Mouse (Mus musculus) CH12.LX (cell line): Measurements from ENCODE around the gene Aym1. TPM values are rescaled to one million over a fixed set of nuclear protein-coding genes. Genes with fewer than 3 reads are reported as not detected.

Experiments used
- DNase-seq: peaks from one replicate; pipeline ENCODE4 v3.0.0-alpha.2; 2013; ENCODE audit errors: extremely low read depth
- H3K27ac ChIP-seq: 2 replicates; pipeline ENCODE4 v1.5.1; 2012; ENCODE audit warnings: low read depth, mild to moderate bottlenecking, control low read depth, moderate library complexity; ENCODE audit not compliant: insufficient read depth
- H3K27me3 ChIP-seq: replicated peaks from 2 replicates; pipeline ENCODE3; 2012; ENCODE audit warnings: inconsistent platforms
- H3K36me3 ChIP-seq, 2 experiments: replicated peaks in 1 of 2; 2 replicates each; pipeline versions ENCODE3 to v1.6.1; 2012; ENCODE audit warnings: inconsistent platforms in 1 of 2, low read length in 1 of 2, mild to moderate bottlenecking in 1 of 2, mixed read lengths in 1 of 2, moderate library complexity in 1 of 2; ENCODE audit not compliant: control insufficient read depth in 1 of 2, insufficient read depth in 1 of 2
- H3K4me1 ChIP-seq, 2 experiments: 2 replicates each; pipeline ENCODE4 v1.6.1; 2012; ENCODE audit warnings: inconsistent platforms in 1 of 2, moderate library complexity in 1 of 2; ENCODE audit not compliant: insufficient read depth in 2 of 2, control insufficient read depth in 1 of 2
- H3K4me2 ChIP-seq: 2 replicates; pipeline ENCODE4 v1.6.1; 2012; ENCODE audit warnings: low read depth, mild to moderate bottlenecking, control low read depth; ENCODE audit not compliant: poor library complexity, insufficient read depth, severe bottlenecking
- H3K4me3 ChIP-seq, 3 experiments: fragments of 150-350 bp in 1 of 3; sonication (generic) in 1 of 3; replicated peaks in 1 of 3; 2 replicates each; pipeline versions ENCODE3 to v1.5.1; 2011 to 2012; ENCODE audit warnings: low read depth in 2 of 3, low read length in 2 of 3, mild to moderate bottlenecking in 2 of 3, moderate library complexity in 2 of 3, control low read depth in 1 of 3, improper control_type of control experiment in 1 of 3, inconsistent platforms in 1 of 3, mixed read lengths in 1 of 3; ENCODE audit not compliant: poor library complexity in 1 of 3
- H3K79me2 ChIP-seq: replicated peaks from 2 replicates; pipeline ENCODE4 v1.6.1; 2012; ENCODE audit warnings: mild to moderate bottlenecking, moderate library complexity; ENCODE audit not compliant: control insufficient read depth, poor library complexity, insufficient read depth, severe bottlenecking; ENCODE audit errors: extremely low read depth
- H3K9ac ChIP-seq: 2 replicates; pipeline ENCODE4 v1.6.1; 2012; ENCODE audit warnings: low read depth, mild to moderate bottlenecking, control low read depth, moderate library complexity; ENCODE audit not compliant: insufficient read depth
- H3K9me3 ChIP-seq: replicated peaks from 2 replicates; pipeline ENCODE3; 2012; ENCODE audit warnings: low read length, inconsistent platforms, mixed read lengths
- BHLHE40 ChIP-seq: IDR thresholded peaks from 2 replicates; pipeline ENCODE4 v1.6.1; 2011; ENCODE audit warnings: mild to moderate bottlenecking, low read depth, low read length, improper control_type of control experiment
- CHD1 ChIP-seq: IDR thresholded peaks from 2 replicates; pipeline ENCODE4 v1.6.1; 2012; ENCODE audit warnings: low read depth, low read length, improper control_type of control experiment, inconsistent platforms
- CHD2 ChIP-seq: IDR thresholded peaks from 2 replicates; pipeline ENCODE4 v1.6.1; 2011; ENCODE audit warnings: low read length, improper control_type of control experiment
- ELF1 ChIP-seq: IDR thresholded peaks from 2 replicates; pipeline ENCODE4 v1.6.1; 2014; ENCODE audit warnings: low read depth, mild to moderate bottlenecking, inconsistent platforms, low read length, improper control_type of control experiment
- EP300 ChIP-seq: IDR thresholded peaks from 2 replicates; pipeline ENCODE4 v1.6.1; 2011; ENCODE audit warnings: low read length, improper control_type of control experiment
- ETS1 ChIP-seq: conservative IDR thresholded peaks from 2 replicates; pipeline ENCODE4 v1.6.1; 2012; ENCODE audit warnings: low read depth, mild to moderate bottlenecking, inconsistent platforms, low read length, improper control_type of control experiment, moderate library complexity
- GABPA ChIP-seq: IDR thresholded peaks from 2 replicates; pipeline ENCODE4 v1.6.1; 2012; ENCODE audit warnings: low read depth, low read length, improper control_type of control experiment, inconsistent platforms; ENCODE audit not compliant: insufficient replicate concordance
- HCFC1 ChIP-seq: IDR thresholded peaks from 2 replicates; pipeline ENCODE4 v1.6.1; 2012; ENCODE audit warnings: low read depth, mild to moderate bottlenecking, inconsistent platforms, low read length, improper control_type of control experiment
- JUN ChIP-seq: IDR thresholded peaks from 2 replicates; pipeline ENCODE4 v1.6.1; 2011; ENCODE audit warnings: low read depth, mild to moderate bottlenecking, low read length, improper control_type of control experiment, moderate library complexity; ENCODE audit not compliant: insufficient read depth
- MAFK ChIP-seq: IDR thresholded peaks from 2 replicates; pipeline ENCODE4 v1.6.1; 2011; ENCODE audit warnings: low read length, improper control_type of control experiment; ENCODE audit not compliant: insufficient replicate concordance
- MAX ChIP-seq: IDR thresholded peaks from 2 replicates; pipeline ENCODE4 v1.6.1; 2011; ENCODE audit warnings: low read length, improper control_type of control experiment
- MAZ ChIP-seq: IDR thresholded peaks from 2 replicates; pipeline ENCODE4 v1.6.1; 2012; ENCODE audit warnings: low read depth, mild to moderate bottlenecking, inconsistent platforms, low read length, improper control_type of control experiment, moderate library complexity
- MYC ChIP-seq: IDR thresholded peaks from 2 replicates; pipeline ENCODE4 v1.6.1; 2011; ENCODE audit warnings: low read depth, mild to moderate bottlenecking, improper control_type of control experiment, low read length
- NELFE ChIP-seq: IDR thresholded peaks from 2 replicates; pipeline ENCODE4 v1.6.1; 2011; ENCODE audit warnings: low read depth, low read length, improper control_type of control experiment
- NRF1 ChIP-seq: IDR thresholded peaks from 2 replicates; pipeline ENCODE4 v1.6.1; 2014; ENCODE audit warnings: low read depth, mild to moderate bottlenecking, inconsistent platforms, low read length, improper control_type of control experiment, moderate library complexity
- POLR2AphosphoS2 ChIP-seq: IDR thresholded peaks from 2 replicates; pipeline ENCODE4 v1.6.1; 2011; ENCODE audit warnings: low read depth, low read length, improper control_type of control experiment
- RAD21 ChIP-seq: IDR thresholded peaks from 2 replicates; pipeline ENCODE4 v1.6.1; 2011; ENCODE audit warnings: low read depth, mild to moderate bottlenecking, low read length, improper control_type of control experiment, moderate library complexity
- RCOR1 ChIP-seq: conservative IDR thresholded peaks from 2 replicates; pipeline ENCODE4 v1.6.1; 2012; ENCODE audit warnings: low read depth, mild to moderate bottlenecking, inconsistent platforms, low read length, improper control_type of control experiment
- TBP ChIP-seq: conservative IDR thresholded peaks from 2 replicates; pipeline ENCODE4 v1.6.1; 2011; ENCODE audit warnings: low read depth, low read length, improper control_type of control experiment
- TCF12 ChIP-seq: IDR thresholded peaks from 2 replicates; pipeline ENCODE4 v1.6.1; 2014; ENCODE audit warnings: low read depth, mild to moderate bottlenecking, inconsistent platforms, low read length, improper control_type of control experiment
- USF1 ChIP-seq: IDR thresholded peaks from 2 replicates; pipeline ENCODE4 v1.6.1; 2014; ENCODE audit warnings: low read depth, mild to moderate bottlenecking, inconsistent platforms, low read length, improper control_type of control experiment
- USF2 ChIP-seq: conservative IDR thresholded peaks from 2 replicates; pipeline ENCODE4 v1.6.1; 2011; ENCODE audit warnings: low read depth, low read length, improper control_type of control experiment
- ZC3H11A ChIP-seq: IDR thresholded peaks from 2 replicates; pipeline ENCODE4 v1.6.1; 2012; ENCODE audit warnings: low read depth, mild to moderate bottlenecking, inconsistent platforms, low read length, improper control_type of control experiment
- ZKSCAN1 ChIP-seq: IDR thresholded peaks from 2 replicates; pipeline ENCODE4 v1.6.1; 2012; ENCODE audit warnings: low read depth, inconsistent platforms, low read length, improper control_type of control experiment, borderline replicate concordance
- ZNF384 ChIP-seq: IDR thresholded peaks from 2 replicates; pipeline ENCODE4 v1.6.1; 2012; ENCODE audit warnings: low read depth, low read length, improper control_type of control experiment, inconsistent platforms
- dilution Hi-C: fragments of 300-500 bp; cut with MboI; formaldehyde crosslinking; loops from 2 replicates; pipeline ENCODE4 v1.14.3; 2020; ENCODE audit warnings: low sequenced_read_pairs; ENCODE audit not compliant: extremely low pct_unique_long_range_greater_than_20kb, extremely low pct_ligation_motif_present
- in situ Hi-C: fragments of 300-500 bp; cut with MboI; formaldehyde crosslinking; loops from 3 replicates; pipeline ENCODE4 v1.14.3; 2019; ENCODE audit warnings: low sequenced_read_pairs, low pct_ligation_motif_present, low pct_unique_long_range_greater_than_20kb, mixed read lengths
- polyA plus RNA-seq: library from polyadenylated mRNA; unstranded; fragments of >175 nt; gene quantifications from 2 replicates; pipeline ENCODE4 v1.2.1, GENCODE M21; 2012; ENCODE audit warnings: low read depth; ENCODE audit not compliant: insufficient read length
- total RNA-seq, 2 experiments: library from RNA; depleted of rRNA; stranded (reverse); fragments of 300-350 nt in 1 of 2; fragments of >200 nt in 1 of 2; gene quantifications; 2 replicates each; pipeline ENCODE4 v1.2.3; 2012 to 2014

The Aym1 gene
- total and polyA plus RNA-seq, 3 experiments = not detected

DNA sequence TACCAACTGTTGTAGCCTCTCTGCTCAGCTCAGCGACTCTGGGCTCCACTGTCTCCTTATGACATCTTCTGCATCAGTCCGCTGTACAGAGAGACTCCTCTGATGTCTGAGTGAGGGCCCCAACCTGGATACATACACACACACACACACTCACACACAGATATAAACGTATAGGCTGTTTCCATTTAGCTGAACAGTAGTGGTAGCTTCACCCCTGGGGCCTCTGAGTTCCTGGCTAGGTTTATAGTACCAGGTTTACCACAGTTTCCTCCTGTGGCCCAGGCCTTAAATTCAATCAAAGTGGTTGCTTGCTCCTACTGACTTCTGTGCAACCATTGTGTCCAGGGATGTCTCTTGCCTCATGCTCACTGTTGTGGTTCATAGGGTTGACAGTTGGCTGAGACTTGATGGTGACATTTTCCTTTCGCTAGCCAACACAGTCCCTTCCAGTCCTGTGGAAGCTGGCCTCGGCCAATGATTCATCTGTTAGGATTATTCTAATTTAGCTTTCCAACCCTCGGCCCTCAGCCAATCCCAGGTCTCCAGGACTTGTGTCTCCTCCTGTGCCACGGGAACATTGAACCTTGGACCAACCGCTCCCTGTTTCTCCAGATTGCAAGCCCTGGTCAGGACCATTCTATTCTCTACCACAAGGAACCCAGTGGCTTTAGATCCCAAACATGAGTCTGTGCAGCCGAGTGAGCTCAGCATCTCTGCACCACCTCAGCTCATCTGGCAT is 5.3 kb downstream of the Aym1 start:
- no peaks in the 10 kb centered on the region for H3K9me3 ChIP-seq

DNA sequence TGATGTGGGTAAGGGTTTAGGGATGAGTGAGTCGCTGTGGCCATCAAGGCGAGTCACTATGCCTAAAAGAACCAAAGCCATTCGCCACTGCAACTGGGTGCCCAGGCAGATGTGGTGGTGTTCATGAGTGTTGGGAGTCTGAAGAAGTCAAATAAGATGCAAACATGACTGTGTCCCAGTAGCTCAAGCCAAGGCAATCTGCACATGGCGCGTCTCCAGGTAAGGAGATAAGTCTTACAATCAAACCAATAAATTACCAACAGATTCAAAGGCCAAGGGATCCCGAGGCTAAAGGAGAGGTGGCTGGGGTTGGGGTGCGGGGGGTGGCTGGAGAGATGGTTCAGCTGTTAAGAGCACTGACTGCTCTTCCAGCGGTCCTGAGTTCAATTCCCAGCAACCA is 6.1 kb downstream of the Aym1 start:
- no peak overlapping the region for H3K27ac ChIP-seq
- H3K4me1 ChIP-seq = no peaks in the 10 kb centered on the region
- H3K4me2 ChIP-seq = no peak overlapping the region
- no peaks in the 10 kb centered on the region for H3K36me3 ChIP-seq
- H3K9ac ChIP-seq = no peak overlapping the region
- no peaks in the 10 kb centered on the region for H3K9me3 ChIP-seq
- dilution Hi-C loops (no loop called here), in situ Hi-C loops (loop anchor here (5.0 to 10.0 kb wide), 2 partner anchors 369 to 452 kb away; no protein-coding TSS in a partner anchor)
- no peak for TF ChIP-seq POLR2AphosphoS2
- TF ChIP-seq ZKSCAN1 = no peak
- TF ChIP-seq GABPA = no peak
- no peak for TF ChIP-seq BHLHE40
- no peak for TF ChIP-seq MAX
- no peak for TF ChIP-seq CHD1
- TF ChIP-seq RAD21 = no peak
- no peak for TF ChIP-seq ETS1
- no peak for TF ChIP-seq HCFC1
- no peak for TF ChIP-seq MAZ
- TF ChIP-seq JUN = no peak
- no peak for TF ChIP-seq MYC
- no peak for TF ChIP-seq EP300
- no peak for TF ChIP-seq NRF1
- TF ChIP-seq CHD2 = no peak
- no peak for TF ChIP-seq NELFE
- no peak for DNase-seq
- no peaks in the 10 kb centered on the region for H3K79me2 ChIP-seq
- H3K27me3 ChIP-seq = peaks cover 85% of the 10 kb centered on the region
- H3K4me3 ChIP-seq = no peak overlapping the region

More for the DNA sequence above, 5.3 kb downstream of the Aym1 start:
- no peaks in the 10 kb centered on the region for H3K36me3 ChIP-seq
- H3K4me2 ChIP-seq = no peak overlapping the region
- no peak overlapping the region for H3K4me3 ChIP-seq
- dilution Hi-C loops (no loop called here), in situ Hi-C loops (loop anchor here (5.0 to 10.0 kb wide), 2 partner anchors 370 to 452 kb away; no protein-coding TSS in a partner anchor)
- no peak overlapping the region for H3K9ac ChIP-seq
- no peak for TF ChIP-seq NRF1
- no peak for TF ChIP-seq TCF12
- TF ChIP-seq USF1 = no peak
- TF ChIP-seq MAFK = no peak
- TF ChIP-seq ZNF384 = no peak
- no peak for TF ChIP-seq ELF1
- no peak for TF ChIP-seq MAZ
- TF ChIP-seq TBP = no peak
- TF ChIP-seq ZC3H11A = no peak
- TF ChIP-seq RCOR1 = no peak
- no peak for TF ChIP-seq MYC
- TF ChIP-seq USF2 = no peak
- DNase-seq = no peak
- H3K27ac ChIP-seq = no peak overlapping the region
- peaks cover 85% of the 10 kb centered on the region for H3K27me3 ChIP-seq
- no peaks in the 10 kb centered on the region for H3K4me1 ChIP-seq
- no peaks in the 10 kb centered on the region for H3K79me2 ChIP-seq
